In genomic region chr4:47246811-47247210, GRCm38 (mm10) we compare ENCODE assay signal across 11 mouse cellular contexts. TPM values are rescaled to one million over a fixed set of nuclear protein-coding genes. Genes with fewer than 3 reads are reported as not detected.
DNase-seq lines count a peak whose midpoint lies in the region; ATAC-seq and TF ChIP-seq lines count a peak whose summit lies in the region.
"Had no signal": no experiment of that assay in that cellular context is flagged by ENCODE, and none has a peak within 500 bp of the region (broad histone marks: within the 10 kb centered on the region; RNA-seq: fewer than 3 reads in every experiment).

No protein-coding gene starts in this region.

- H3K36me3 ChIP-seq in lung, embryonic 14.5 days (ENCODE audit: insufficient read depth), result no peaks in the 10 kb centered on the region
- H3K36me3 ChIP-seq in stomach, embryonic 16.5 days (ENCODE audit: control insufficient read depth, insufficient read depth, low read length), result no peaks in the 10 kb centered on the region
- H3K36me3 ChIP-seq: embryonic facial prominence, embryonic 12.5 days; heart, embryonic 15.5 days; liver, embryonic 15.5 days had no signal

- ATAC-seq in lung, embryonic 14.5 days (ENCODE audit: insufficient read depth), result no peak
- no peak for ATAC-seq in stomach, embryonic 16.5 days (ENCODE audit: insufficient read depth, low FRiP score)

- intact Hi-C loops in heart, postnatal 14 days (cut with DNase I), result no loop called here

- peak; percentile 26 for DNase-seq in cerebellum, adult 9-10 months
- no peak for DNase-seq in cerebellum, adult 18-20 months
- DNase-seq in lung, embryonic 14.5 days, result peak; percentile 85
- no peak for DNase-seq in lung, postnatal 25 days (ENCODE audit: low spot score)
- DNase-seq in embryo, embryonic 11 days, result peak; percentile 77
- no peak for DNase-seq in kidney, adult 9 months
- DNase-seq in heart, postnatal 14 days, result no peak

- peak; percentile 66 for TF ChIP-seq CTCF in lung, embryonic 14.5 days (IDR thresholded peaks at IDR 0.05; ENCODE audit: low read depth)

- H3K4me2 ChIP-seq in lung, embryonic 14.5 days, result no peak overlapping the region
- H3K4me2 ChIP-seq in stomach, embryonic 16.5 days (ENCODE audit: low read depth, low read length), result no peak overlapping the region
- H3K4me2 ChIP-seq: embryonic facial prominence, embryonic 12.5 days; heart, embryonic 15.5 days; liver, embryonic 15.5 days had no signal

- H3K4me3 ChIP-seq in lung, embryonic 14.5 days (ENCODE audit: low read depth, low read length), result no peak overlapping the region
- H3K4me3 ChIP-seq in stomach, embryonic 16.5 days (replicated peaks; ENCODE audit: low read length), result no peak overlapping the region
- H3K4me3 ChIP-seq: embryonic facial prominence, embryonic 12.5 days; heart, embryonic 15.5 days; liver, embryonic 15.5 days had no signal

- no peaks in the 10 kb centered on the region for H3K9me3 ChIP-seq in lung, embryonic 14.5 days (ENCODE audit: low read depth, low read length)
- no peaks in the 10 kb centered on the region for H3K9me3 ChIP-seq in stomach, embryonic 16.5 days (replicated peaks; ENCODE audit: control insufficient read depth, low read length)
- H3K9me3 ChIP-seq: embryonic facial prominence, embryonic 12.5 days; heart, embryonic 15.5 days; liver, embryonic 15.5 days had no signal

- H3K9ac ChIP-seq in lung, embryonic 14.5 days, result no peak overlapping the region
- H3K9ac ChIP-seq in stomach, embryonic 16.5 days (ENCODE audit: low read length), result no peak overlapping the region
- H3K9ac ChIP-seq: embryonic facial prominence, embryonic 12.5 days; heart, embryonic 15.5 days; liver, embryonic 15.5 days had no signal

- H3K27me3 ChIP-seq in lung, embryonic 14.5 days (ENCODE audit: insufficient read depth, low read length), result no peaks in the 10 kb centered on the region
- no peaks in the 10 kb centered on the region for H3K27me3 ChIP-seq in stomach, embryonic 16.5 days (ENCODE audit: control insufficient read depth, insufficient read depth, low read length)
- H3K27me3 ChIP-seq: embryonic facial prominence, embryonic 12.5 days; liver, embryonic 15.5 days had no signal

- no peaks in the 10 kb centered on the region for H3K4me1 ChIP-seq in lung, embryonic 14.5 days (ENCODE audit: insufficient read depth)
- H3K4me1 ChIP-seq in stomach, embryonic 16.5 days (ENCODE audit: control insufficient read depth, insufficient read depth, low read length), result peaks cover 15% of the 10 kb centered on the region; the same call in 1 of the 2 replicates

- WGBS in lung, embryonic 14.5 days, result 57% methylated on average over 8 of the region's 8 CpGs
- WGBS in stomach, embryonic 16.5 days, result 58% methylated on average over 8 of the region's 8 CpGs

- no peak overlapping the region for H3K27ac ChIP-seq in lung, embryonic 14.5 days (ENCODE audit: low read depth)
- 0 out of 2 replicates have a peak overlapping the region, but pooled peaks have one; percentile 23 for H3K27ac ChIP-seq in stomach, embryonic 16.5 days (ENCODE audit: low read length)
- H3K27ac ChIP-seq: embryonic facial prominence, embryonic 12.5 days; heart, embryonic 15.5 days; liver, embryonic 15.5 days had no signal

RNA-seq across cellular contexts. Expression of gene Col15a1, which starts 38.9 kb away (rescaled TPM):
- polyA plus RNA-seq in lung, embryonic 14.5 days (2014; fragmentation: Nextera tagmentation; extraction: Ambion mirVana), result 22.1 and 22.8 TPM in 2 replicates
- 34.0 and 38.3 TPM in 2 replicates for polyA plus RNA-seq in stomach, embryonic 16.5 days (2015; fragmentation: Nextera tagmentation; extraction: Ambion mirVana)
- total RNA-seq in heart, postnatal 14 days (2021), result 100 to 1,000 TPM; 237 to 250 TPM

Comparison
In these comparisons a context has a peak if more than half of its experiments do, and no peak if none do; other contexts are left out.
1. DNase-seq: peak in cerebellum, adult 9-10 months (single experiment), lung, embryonic 14.5 days (single experiment) and embryo, embryonic 11 days (single experiment); none in cerebellum, adult 18-20 months (0 of 2), lung, postnatal 25 days (single experiment), kidney, adult 9 months (single experiment) and heart, postnatal 14 days (0 of 2).